Comparison of ENCODE assay signal across 11 mouse cellular contexts in genomic region chr4:133282656-133283055, GRCm38 (mm10). TPM values are rescaled to one million over a fixed set of nuclear protein-coding genes. Genes with fewer than 3 reads are reported as not detected.
A peak's percentile ranks its signal among the peaks of the same experiment; 100 is the strongest.
DNase-seq lines count a peak whose midpoint lies in the region; ATAC-seq and TF ChIP-seq lines count a peak whose summit lies in the region.
"Had no signal": no experiment of that assay in that cellular context is flagged by ENCODE, and none has a peak within 500 bp of the region (broad histone marks: within the 10 kb centered on the region; RNA-seq: fewer than 3 reads in every experiment).

No protein-coding gene starts in this region.

- no peak for DNase-seq in layer of hippocampus, adult 2 months (ENCODE audit: low spot score in 2 of 2)
- DNase-seq in layer of hippocampus, postnatal 36 days = no peak
- DNase-seq in embryonic facial prominence, embryonic 10.5 days (ENCODE audit: low spot score) = peak; percentile 53
- no peak for DNase-seq in cerebellum, postnatal 4 days (ENCODE audit: low spot score in 2 of 2)
- DNase-seq in adipocyte (ENCODE audit: low spot score) = no peak
- DNase-seq: liver had no signal

- WGBS in embryonic facial prominence, embryonic 10.5 days = 13% methylated on average over 4 of the region's 4 CpGs
- WGBS in hindbrain, embryonic 13.5 days = 29% methylated on average over 4 of the region's 4 CpGs
- 18% methylated on average over 4 of the region's 4 CpGs for WGBS in neural tube, embryonic 14.5 days

- no peaks in the 10 kb centered on the region for H3K27me3 ChIP-seq in embryonic facial prominence, embryonic 10.5 days (replicated peaks; ENCODE audit: low read depth, poor library complexity, severe bottlenecking)
- no peaks in the 10 kb centered on the region for H3K27me3 ChIP-seq in hindbrain, embryonic 13.5 days
- no peaks in the 10 kb centered on the region for H3K27me3 ChIP-seq in neural tube, embryonic 14.5 days (ENCODE audit: control insufficient read depth, insufficient read depth, low read length)
- H3K27me3 ChIP-seq: Patski had no signal

- H3K4me2 ChIP-seq in hindbrain, embryonic 13.5 days = no peak overlapping the region
- H3K4me2 ChIP-seq in neural tube, embryonic 14.5 days (ENCODE audit: low read depth, low read length) = no peak overlapping the region

- H3K27ac ChIP-seq in layer of hippocampus, adult 2 months = peak overlapping the region; percentile 86; the same call in 1 of the 2 replicates
- H3K27ac ChIP-seq in embryonic facial prominence, embryonic 10.5 days (replicated peaks) = peak overlapping the region; percentile 88
- H3K27ac ChIP-seq in hindbrain, embryonic 13.5 days = peak overlapping the region; percentile 62; the same call in 1 of the 2 replicates
- H3K27ac ChIP-seq in neural tube, embryonic 14.5 days (ENCODE audit: low read depth, low read length) = peak overlapping the region; percentile 34; the same call in 1 of the 2 replicates

- no peak overlapping the region for H3K4me3 ChIP-seq in layer of hippocampus, adult 2 months
- peak overlapping the region; percentile 44 for H3K4me3 ChIP-seq in embryonic facial prominence, embryonic 10.5 days
- H3K4me3 ChIP-seq in hindbrain, embryonic 13.5 days = no peak overlapping the region
- H3K4me3 ChIP-seq in neural tube, embryonic 14.5 days (ENCODE audit: low read depth, low read length) = no peak overlapping the region
- H3K4me3 ChIP-seq: erythroblast, embryonic 14.5 days had no signal

- no peaks in the 10 kb centered on the region for H3K36me3 ChIP-seq in embryonic facial prominence, embryonic 10.5 days (replicated peaks)
- no peaks in the 10 kb centered on the region for H3K36me3 ChIP-seq in hindbrain, embryonic 13.5 days
- no peaks in the 10 kb centered on the region for H3K36me3 ChIP-seq in neural tube, embryonic 14.5 days (ENCODE audit: control insufficient read depth, insufficient read depth, low read length)

- H3K9me3 ChIP-seq in embryonic facial prominence, embryonic 10.5 days = no peaks in the 10 kb centered on the region
- H3K9me3 ChIP-seq in hindbrain, embryonic 13.5 days = no peaks in the 10 kb centered on the region
- H3K9me3 ChIP-seq in neural tube, embryonic 14.5 days (ENCODE audit: control insufficient read depth, low read length) = no peaks in the 10 kb centered on the region

- no peak for ATAC-seq in hindbrain, embryonic 13.5 days (ENCODE audit: low FRiP score)
- no peak for ATAC-seq in neural tube, embryonic 14.5 days (ENCODE audit: low read depth)
- ATAC-seq: inflammation-experienced regulatory T-cells, adult 6 months; Patski had no signal

- TF ChIP-seq CTCF in layer of hippocampus, adult 2 months (conservative IDR thresholded peaks at IDR 0.05) = no peak; the same call in 1 of the 2 replicates

- 0 out of 2 replicates have a peak overlapping the region, but pooled peaks have one; percentile 9 for H3K9ac ChIP-seq in hindbrain, embryonic 13.5 days
- no peak overlapping the region for H3K9ac ChIP-seq in neural tube, embryonic 14.5 days (replicated peaks; ENCODE audit: low read depth, low read length)

- H3K4me1 ChIP-seq in embryonic facial prominence, embryonic 10.5 days = peaks cover 45% of the 10 kb centered on the region
- H3K4me1 ChIP-seq in hindbrain, embryonic 13.5 days (replicated peaks) = peaks cover 24% of the 10 kb centered on the region
- 0 out of 2 replicates have a peak, but pooled peaks cover 5% of the 10 kb centered on the region for H3K4me1 ChIP-seq in neural tube, embryonic 14.5 days (ENCODE audit: control insufficient read depth, insufficient read depth, low read length)

RNA-seq across cellular contexts. Expression of gene Tmem222, which starts 5.1 kb away (rescaled TPM):
- 10 to 100 TPM; 89.1 to 94.4 TPM for total RNA-seq in layer of hippocampus, adult 2 months (2021)
- total RNA-seq in layer of hippocampus, postnatal 36 days (2021) = 10 to 100 TPM; 85.0 to 92.1 TPM
- polyA plus RNA-seq in embryonic facial prominence, embryonic 10.5 days (2016; fragmentation: Nextera tagmentation; extraction: Ambion mirVana) = 81.4 and 86.7 TPM in 2 replicates
- 101 and 102 TPM in 2 replicates for polyA plus RNA-seq in hindbrain, embryonic 13.5 days (2015; fragmentation: Nextera tagmentation; extraction: Ambion mirVana)
- 114 and 118 TPM in 2 replicates for polyA plus RNA-seq in neural tube, embryonic 14.5 days (2014; fragmentation: Nextera tagmentation; extraction: Ambion mirVana)

RNA-seq across cellular contexts. Expression of gene Sytl1, which starts 19.7 kb away (rescaled TPM):
- total RNA-seq in layer of hippocampus, adult 2 months (2021) = under 1 TPM; 0.20 to 0.34 TPM
- under 1 TPM; 0.70 to 0.99 TPM for total RNA-seq in layer of hippocampus, postnatal 36 days (2021)
- 1.3 and 1.6 TPM in 2 replicates for polyA plus RNA-seq in embryonic facial prominence, embryonic 10.5 days (2016; fragmentation: Nextera tagmentation; extraction: Ambion mirVana)
- 0.41 and 0.69 TPM in 2 replicates for polyA plus RNA-seq in hindbrain, embryonic 13.5 days (2015; fragmentation: Nextera tagmentation; extraction: Ambion mirVana)
- 0.12 and 0.21 TPM in 2 replicates for polyA plus RNA-seq in neural tube, embryonic 14.5 days (2014; fragmentation: Nextera tagmentation; extraction: Ambion mirVana)

RNA-seq across cellular contexts. Expression of gene Map3k6, which starts 42.0 kb away (rescaled TPM):
- 10 to 100 TPM in 1 of 2 experiments, 1 to 10 TPM in 1; 5.8 to 10.5 TPM for total RNA-seq in layer of hippocampus, adult 2 months (2021)
- 1 to 10 TPM; 3.9 to 5.9 TPM for total RNA-seq in layer of hippocampus, postnatal 36 days (2021)
- 1.7 and 1.8 TPM in 2 replicates for polyA plus RNA-seq in embryonic facial prominence, embryonic 10.5 days (2016; fragmentation: Nextera tagmentation; extraction: Ambion mirVana)
- 1.9 and 2.0 TPM in 2 replicates for polyA plus RNA-seq in hindbrain, embryonic 13.5 days (2015; fragmentation: Nextera tagmentation; extraction: Ambion mirVana)
- 2.6 and 2.9 TPM in 2 replicates for polyA plus RNA-seq in neural tube, embryonic 14.5 days (2014; fragmentation: Nextera tagmentation; extraction: Ambion mirVana)

Comparison
In these comparisons a context has a peak if more than half of its experiments do, and no peak if none do; other contexts are left out.
1. H3K27ac ChIP-seq: peak in every context shown above with its lines; median percentile 88 in embryonic facial prominence, embryonic 10.5 days; 86 in layer of hippocampus, adult 2 months; 62 in hindbrain, embryonic 13.5 days; 34 in neural tube, embryonic 14.5 days.